Mouse (Mus musculus) neural tube, embryonic 13.5 days (tissue): ENCODE data around the gene Serpinb1c. TPM values are rescaled to one million over a fixed set of nuclear protein-coding genes. Genes with fewer than 3 reads are reported as not detected.

Experiments used
- ATAC-seq: fragments of 200-750 bp; cut with Nextera tagmentation; 2 replicates; pipeline ENCODE4 v1.8.0; 2017; ENCODE audit warnings: low read depth, mild to moderate bottlenecking, moderate TSS enrichment, moderate library complexity
- H3K27ac ChIP-seq: fragments of 300-500 bp; sonication (generic); replicated peaks from 2 replicates; pipeline ENCODE4 v1.5.1; 2015; ENCODE audit warnings: moderate library complexity, mild to moderate bottlenecking, inconsistent platforms
- H3K27me3 ChIP-seq: fragments of 300-500 bp; sonication (generic); 2 replicates; pipeline ENCODE4 v1.6.1; 2015; ENCODE audit warnings: mild to moderate bottlenecking, inconsistent platforms
- H3K36me3 ChIP-seq: fragments of 300-500 bp; sonication (generic); 2 replicates; pipeline ENCODE4 v1.6.1; 2015; ENCODE audit warnings: mild to moderate bottlenecking, inconsistent platforms
- H3K4me1 ChIP-seq: fragments of 300-500 bp; sonication (generic); replicated peaks from 2 replicates; pipeline ENCODE4 v1.6.1; 2015; ENCODE audit warnings: inconsistent platforms
- H3K4me2 ChIP-seq: fragments of 300-500 bp; sonication (generic); 2 replicates; pipeline ENCODE4 v1.6.1; 2015; ENCODE audit warnings: inconsistent platforms, mild to moderate bottlenecking, moderate library complexity
- H3K4me3 ChIP-seq: fragments of 300-500 bp; sonication (generic); 2 replicates; pipeline ENCODE4 v1.5.1; 2015; ENCODE audit warnings: mild to moderate bottlenecking, inconsistent platforms
- H3K9ac ChIP-seq: fragments of 300-500 bp; sonication (generic); 2 replicates; pipeline ENCODE4 v1.6.1; 2015; ENCODE audit warnings: moderate library complexity, mild to moderate bottlenecking, inconsistent platforms
- H3K9me3 ChIP-seq: fragments of 300-500 bp; sonication (generic); 2 replicates; pipeline ENCODE4 v1.6.1; 2016; ENCODE audit warnings: inconsistent platforms
- WGBS: fragments of 180-500 bp; shearing (Covaris S2); methylation state at CpG from one replicate; pipeline ENCODE4 v1.1.7; 2015; 5-methylcytosine and 5-hydroxymethylcytosine counted together
- polyA plus RNA-seq: library from polyadenylated mRNA; unstranded; fragments of >200 nt; fragmentation: Nextera tagmentation; extraction: Ambion mirVana; gene quantifications from 2 replicates; pipeline ENCODE4 v1.2.1, GENCODE M21; 2015

Gene Serpinb1c
- polyA plus RNA-seq, 1 experiment from 2014 or later = not detected

DNA sequence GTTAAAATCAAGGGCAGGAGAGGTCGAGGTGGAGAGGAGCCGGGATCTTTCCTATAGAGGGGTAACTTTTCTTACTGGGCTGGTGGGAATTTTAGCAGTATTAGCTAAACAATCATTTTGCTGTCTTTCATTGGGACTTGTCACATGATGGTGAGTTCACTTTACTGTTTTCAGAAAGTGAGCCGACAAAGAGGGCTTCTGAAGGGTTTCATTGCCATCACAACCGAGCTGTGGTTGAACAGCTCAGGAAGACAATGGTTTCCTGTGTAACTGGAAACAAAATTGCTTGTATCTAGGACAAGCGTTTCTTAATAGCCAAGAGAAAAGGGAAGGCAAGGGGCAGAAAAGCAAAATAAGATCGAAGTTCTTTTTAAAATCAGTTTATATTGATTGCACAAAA lies 64.8 kb downstream of the Serpinb1c start:
- Histone ChIP-seq H3K9me3 (no peaks in the 10 kb centered on the region), H3K4me1 (peaks cover 14% of the 10 kb centered on the region; the same call in 1 of the 2 replicates), H3K27me3 (no peaks in the 10 kb centered on the region), H3K4me2 (no peak overlapping the region), H3K4me3 (no peak overlapping the region), H3K27ac (no peak overlapping the region), H3K9ac (no peak overlapping the region), H3K36me3 (no peaks in the 10 kb centered on the region)
- 73% methylated on average over 6 of the region's 6 CpGs for WGBS
- ATAC-seq = no peak

GRCm38 (mm10) chr13:32832776-32833175 lies 65.2 kb downstream of the Serpinb1c start:
- 75% methylated on average over 3 of the region's 3 CpGs for WGBS
- Histone ChIP-seq H3K4me2 (no peak overlapping the region), H3K4me3 (no peak overlapping the region), H3K36me3 (no peaks in the 10 kb centered on the region), H3K27me3 (no peaks in the 10 kb centered on the region), H3K9ac (no peak overlapping the region), H3K27ac (no peak overlapping the region), H3K4me1 (peaks cover 14% of the 10 kb centered on the region; the same call in 1 of the 2 replicates), H3K9me3 (no peaks in the 10 kb centered on the region)
- ATAC-seq = no peak

- H3K4me3 ChIP-seq = no peak overlapping the region
- H3K4me2 ChIP-seq = no peak overlapping the region
- no peak overlapping the region for H3K9ac ChIP-seq
- no peaks in the 10 kb centered on the region for H3K36me3 ChIP-seq
- no peaks in the 10 kb centered on the region for H3K27me3 ChIP-seq
- WGBS = 70% methylated on average over 3 of the region's 3 CpGs
- H3K9me3 ChIP-seq = no peaks in the 10 kb centered on the region
- H3K27ac ChIP-seq = no peak overlapping the region
- H3K4me1 ChIP-seq = peaks cover 14% of the 10 kb centered on the region; the same call in 1 of the 2 replicates
- no peak for ATAC-seq
Measured at GRCm38 (mm10) chr13:32831505-32832273, 66.3 kb downstream of the Serpinb1c start.

Other genes with a start within 250 kb of the Serpinb1c start
- gene Mylk4, start 114.3 kb downstream of the Serpinb1c start, polyA plus RNA-seq = 0.10 and 1.1 TPM in 2 replicates
- gene Wrnip1, start 96.2 kb downstream of the Serpinb1c start, polyA plus RNA-seq = 33.3 and 35.3 TPM in 2 replicates
- gene D930007J09Rik, start 95.4 kb downstream of the Serpinb1c start, polyA plus RNA-seq = not detected in 2 replicates
- gene Serpinb1a, start 47.0 kb downstream of the Serpinb1c start, polyA plus RNA-seq = 1.2 and 2.2 TPM in 2 replicates
- 0.40 and 1.1 TPM in 2 replicates for gene Serpinb6b, start 67.0 kb upstream of the Serpinb1c start, polyA plus RNA-seq
- 1.3 and 1.9 TPM in 2 replicates for gene Serpinb9, start 105.0 kb upstream of the Serpinb1c start, polyA plus RNA-seq
- 0.29 and 0.52 TPM in 2 replicates for gene Serpinb9b, start 129.2 kb upstream of the Serpinb1c start, polyA plus RNA-seq
- 3.3 and 8.1 TPM in 2 replicates for gene Serpinb1b, start 180.4 kb upstream of the Serpinb1c start, polyA plus RNA-seq